ENCODE assay signal across 10 mouse cellular contexts in the genomic region with DNA sequence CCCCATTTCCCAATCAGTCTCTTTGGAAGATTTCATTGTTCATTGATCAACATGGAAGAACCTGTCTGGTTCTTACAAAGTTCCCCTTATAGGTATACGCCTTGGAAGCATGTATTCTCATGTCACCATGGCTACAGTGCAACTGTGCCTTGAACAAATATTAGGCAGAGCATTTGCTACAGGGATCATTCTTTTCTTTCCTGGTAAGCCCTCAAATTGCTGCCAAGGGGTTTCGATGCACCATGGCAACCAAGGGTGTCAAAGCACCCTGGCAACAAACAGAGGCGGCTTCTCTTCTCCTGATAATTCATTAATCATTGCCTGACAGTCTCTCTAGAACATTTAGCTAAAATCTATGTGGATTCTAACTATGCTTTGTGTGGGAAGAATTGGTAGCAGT. TPM values are rescaled to one million over a fixed set of nuclear protein-coding genes. Genes with fewer than 3 reads are reported as not detected.
DNase-seq lines count a peak whose midpoint lies in the region; ATAC-seq and TF ChIP-seq lines count a peak whose summit lies in the region.
"Had no signal": no experiment of that assay in that cellular context is flagged by ENCODE, and none has a peak within 500 bp of the region (broad histone marks: within the 10 kb centered on the region; RNA-seq: fewer than 3 reads in every experiment).

No protein-coding gene starts in this region.

- H3K4me3 ChIP-seq in lung, embryonic 14.5 days (ENCODE audit: low read depth, low read length), result no peak overlapping the region
- no peak overlapping the region for H3K4me3 ChIP-seq in lung, adult 2 months (replicated peaks; ENCODE audit: extremely low read depth, low read depth, low read length)
- H3K4me3 ChIP-seq in hindbrain, embryonic 13.5 days, result no peak overlapping the region
- H3K4me3 ChIP-seq in midbrain, embryonic 11.5 days (ENCODE audit: low read depth, low read length), result no peak overlapping the region
- H3K4me3 ChIP-seq in stomach, embryonic 16.5 days (replicated peaks; ENCODE audit: low read length), result no peak overlapping the region
- no peak overlapping the region for H3K4me3 ChIP-seq in heart, embryonic 11.5 days (ENCODE audit: low read depth, low read length)
- H3K4me3 ChIP-seq: limb, embryonic 15.5 days had no signal

- H3K9ac ChIP-seq in lung, embryonic 14.5 days, result no peak overlapping the region
- no peak overlapping the region for H3K9ac ChIP-seq in hindbrain, embryonic 13.5 days
- H3K9ac ChIP-seq in midbrain, embryonic 11.5 days (ENCODE audit: low read length), result no peak overlapping the region
- no peak overlapping the region for H3K9ac ChIP-seq in stomach, embryonic 16.5 days (ENCODE audit: low read length)
- H3K9ac ChIP-seq in heart, embryonic 11.5 days (ENCODE audit: low read depth, low read length), result no peak overlapping the region
- H3K9ac ChIP-seq: limb, embryonic 15.5 days had no signal

- H3K36me3 ChIP-seq in lung, embryonic 14.5 days (ENCODE audit: insufficient read depth), result no peaks in the 10 kb centered on the region
- H3K36me3 ChIP-seq in hindbrain, embryonic 13.5 days, result no peaks in the 10 kb centered on the region
- H3K36me3 ChIP-seq in midbrain, embryonic 11.5 days (ENCODE audit: control insufficient read depth, insufficient read depth, low read length), result no peaks in the 10 kb centered on the region
- H3K36me3 ChIP-seq in stomach, embryonic 16.5 days (ENCODE audit: control insufficient read depth, insufficient read depth, low read length), result no peaks in the 10 kb centered on the region
- H3K36me3 ChIP-seq in heart, embryonic 11.5 days (ENCODE audit: control insufficient read depth, insufficient read depth, low read length), result no peaks in the 10 kb centered on the region
- H3K36me3 ChIP-seq: limb, embryonic 15.5 days had no signal

- no peak for TF ChIP-seq POLR2A in lung, adult 2 months (IDR thresholded peaks at IDR 0.05; ENCODE audit: borderline replicate concordance, extremely low read depth, low read depth, low read length)

- no peaks in the 10 kb centered on the region for H3K27me3 ChIP-seq in lung, embryonic 14.5 days (ENCODE audit: insufficient read depth, low read length)
- H3K27me3 ChIP-seq in hindbrain, embryonic 13.5 days, result peaks cover 8% of the 10 kb centered on the region; the same call in 1 of the 2 replicates
- H3K27me3 ChIP-seq in midbrain, embryonic 11.5 days (ENCODE audit: control insufficient read depth, insufficient read depth, low read length), result peaks cover 43% of the 10 kb centered on the region
- H3K27me3 ChIP-seq in stomach, embryonic 16.5 days (ENCODE audit: control insufficient read depth, insufficient read depth, low read length), result no peaks in the 10 kb centered on the region
- no peaks in the 10 kb centered on the region for H3K27me3 ChIP-seq in heart, embryonic 11.5 days (ENCODE audit: control insufficient read depth, insufficient read depth, low read length)
- H3K27me3 ChIP-seq: limb, embryonic 15.5 days had no signal

- no peak overlapping the region for H3K27ac ChIP-seq in lung, embryonic 14.5 days (ENCODE audit: low read depth)
- peak overlapping the region; percentile 36; the same call in 1 of the 2 replicates for H3K27ac ChIP-seq in hindbrain, embryonic 13.5 days
- no peak overlapping the region; the same call in 1 of the 2 replicates for H3K27ac ChIP-seq in midbrain, embryonic 11.5 days (ENCODE audit: low read depth, low read length)
- H3K27ac ChIP-seq in stomach, embryonic 16.5 days (ENCODE audit: low read length), result no peak overlapping the region
- H3K27ac ChIP-seq in heart, embryonic 11.5 days (ENCODE audit: low read depth, low read length), result no peak overlapping the region
- H3K27ac ChIP-seq: limb, embryonic 15.5 days had no signal

- TF ChIP-seq CTCF in lung, embryonic 14.5 days (IDR thresholded peaks at IDR 0.05; ENCODE audit: low read depth), result no peak
- TF ChIP-seq CTCF in lung, adult 2 months (IDR thresholded peaks at IDR 0.05; ENCODE audit: insufficient read depth, low read length), result no peak

- peak; percentile 12 for DNase-seq in lung, embryonic 14.5 days
- DNase-seq in lung, adult 2 months, result no peak
- peak; percentile 95 for DNase-seq in midbrain, embryonic 11.5 days (ENCODE audit: low spot score, missing footprints)
- DNase-seq in spleen, postnatal 10 days (ENCODE audit: low spot score in 2 of 2), result no peak
- no peak for DNase-seq in thymus, postnatal 25 days
- DNase-seq: adrenal gland, postnatal 25 days had no signal

- no peaks in the 10 kb centered on the region for H3K4me1 ChIP-seq in lung, embryonic 14.5 days (ENCODE audit: insufficient read depth)
- H3K4me1 ChIP-seq in lung, adult 2 months (ENCODE audit: control insufficient read depth, insufficient read depth, low read length), result no peaks in the 10 kb centered on the region
- H3K4me1 ChIP-seq in hindbrain, embryonic 13.5 days (replicated peaks), result peaks cover 5% of the 10 kb centered on the region
- H3K4me1 ChIP-seq in midbrain, embryonic 11.5 days (ENCODE audit: control insufficient read depth, insufficient read depth, low read length), result peaks cover 5% of the 10 kb centered on the region; the same call in 1 of the 2 replicates
- H3K4me1 ChIP-seq in stomach, embryonic 16.5 days (ENCODE audit: control insufficient read depth, insufficient read depth, low read length), result peaks cover 2% of the 10 kb centered on the region; the same call in 1 of the 2 replicates
- H3K4me1 ChIP-seq in heart, embryonic 11.5 days (ENCODE audit: control insufficient read depth, insufficient read depth, low read length), result no peaks in the 10 kb centered on the region
- H3K4me1 ChIP-seq: limb, embryonic 15.5 days had no signal

- WGBS in lung, embryonic 14.5 days, result 38% methylated on average over 3 of the region's 3 CpGs
- 36% methylated on average over 3 of the region's 3 CpGs for WGBS in lung, adult 2 months
- 7% methylated on average over 3 of the region's 3 CpGs for WGBS in hindbrain, embryonic 13.5 days
- 9% methylated on average over 3 of the region's 3 CpGs for WGBS in midbrain, embryonic 11.5 days
- 32% methylated on average over 3 of the region's 3 CpGs for WGBS in stomach, embryonic 16.5 days
- WGBS in heart, embryonic 11.5 days (ENCODE audit: insufficient replicate concordance), result 48% methylated on average over 3 of the region's 3 CpGs

- ATAC-seq in lung, embryonic 14.5 days (ENCODE audit: insufficient read depth), result no peak
- peak; percentile 89 for ATAC-seq in hindbrain, embryonic 13.5 days (ENCODE audit: low FRiP score)
- ATAC-seq in midbrain, embryonic 11.5 days (ENCODE audit: low FRiP score), result peak; percentile 94
- ATAC-seq in stomach, embryonic 16.5 days (ENCODE audit: insufficient read depth, low FRiP score), result peak; percentile 56; the same call in 1 of the 2 replicates
- no peak for ATAC-seq in heart, embryonic 11.5 days (replicated peaks; ENCODE audit: insufficient number of reproducible peaks, low FRiP score, low TSS enrichment)

- no peaks in the 10 kb centered on the region for H3K9me3 ChIP-seq in lung, embryonic 14.5 days (ENCODE audit: low read depth, low read length)
- no peaks in the 10 kb centered on the region for H3K9me3 ChIP-seq in hindbrain, embryonic 13.5 days
- no peaks in the 10 kb centered on the region for H3K9me3 ChIP-seq in midbrain, embryonic 11.5 days (ENCODE audit: control insufficient read depth, low read length)
- H3K9me3 ChIP-seq in stomach, embryonic 16.5 days (replicated peaks; ENCODE audit: control insufficient read depth, low read length), result no peaks in the 10 kb centered on the region
- no peaks in the 10 kb centered on the region for H3K9me3 ChIP-seq in heart, embryonic 11.5 days (replicated peaks; ENCODE audit: control insufficient read depth, low read length)
- H3K9me3 ChIP-seq: limb, embryonic 15.5 days had no signal

- H3K4me2 ChIP-seq in lung, embryonic 14.5 days, result no peak overlapping the region
- no peak overlapping the region for H3K4me2 ChIP-seq in hindbrain, embryonic 13.5 days
- H3K4me2 ChIP-seq in midbrain, embryonic 11.5 days, result no peak overlapping the region; the same call in 1 of the 2 replicates
- H3K4me2 ChIP-seq in stomach, embryonic 16.5 days (ENCODE audit: low read depth, low read length), result no peak overlapping the region
- no peak overlapping the region for H3K4me2 ChIP-seq in heart, embryonic 11.5 days
- H3K4me2 ChIP-seq: limb, embryonic 15.5 days had no signal

RNA-seq across cellular contexts. Expression of a gene that starts 28.3 kb away (rescaled TPM):
- 15.2 and 18.6 TPM in 2 replicates for polyA plus RNA-seq in lung, embryonic 14.5 days (2014; fragmentation: Nextera tagmentation; extraction: Ambion mirVana)
- polyA plus RNA-seq in lung, adult 2 months (2012; rRNA removed), result 167 and 190 TPM in 2 replicates
- 22.6 and 23.2 TPM in 2 replicates for polyA plus RNA-seq in hindbrain, embryonic 13.5 days (2015; fragmentation: Nextera tagmentation; extraction: Ambion mirVana)
- 10.1 and 11.8 TPM in 2 replicates for polyA plus RNA-seq in midbrain, embryonic 11.5 days (2014; fragmentation: Nextera tagmentation; extraction: Ambion mirVana)
- polyA plus RNA-seq in stomach, embryonic 16.5 days (2015; fragmentation: Nextera tagmentation; extraction: Ambion mirVana), result 43.8 and 50.4 TPM in 2 replicates
- 18.5 and 19.4 TPM in 2 replicates for polyA plus RNA-seq in heart, embryonic 11.5 days (2014; fragmentation: Nextera tagmentation; extraction: Ambion mirVana)

RNA-seq across cellular contexts. Expression of a gene that starts 37.8 kb away (rescaled TPM):
- polyA plus RNA-seq in lung, embryonic 14.5 days (2014; fragmentation: Nextera tagmentation; extraction: Ambion mirVana), result 9.2 and 9.8 TPM in 2 replicates
- 0.26 TPM in 1 of 2 replicates, not detected in the other for polyA plus RNA-seq in lung, adult 2 months (2012; rRNA removed)
- polyA plus RNA-seq in hindbrain, embryonic 13.5 days (2015; fragmentation: Nextera tagmentation; extraction: Ambion mirVana), result 2,194 and 2,515 TPM in 2 replicates
- 1,096 and 1,115 TPM in 2 replicates for polyA plus RNA-seq in midbrain, embryonic 11.5 days (2014; fragmentation: Nextera tagmentation; extraction: Ambion mirVana)
- polyA plus RNA-seq in stomach, embryonic 16.5 days (2015; fragmentation: Nextera tagmentation; extraction: Ambion mirVana), result 50.6 and 52.9 TPM in 2 replicates
- 2.4 and 3.9 TPM in 2 replicates for polyA plus RNA-seq in heart, embryonic 11.5 days (2014; fragmentation: Nextera tagmentation; extraction: Ambion mirVana)

Comparison
In these comparisons a context has a peak if more than half of its experiments do, and no peak if none do; other contexts are left out.
1. DNase-seq: peak in lung, embryonic 14.5 days (single experiment) and midbrain, embryonic 11.5 days (single experiment); none in lung, adult 2 months (single experiment), spleen, postnatal 10 days (0 of 2) and thymus, postnatal 25 days (single experiment).
2. ATAC-seq: peak in hindbrain, embryonic 13.5 days (single experiment), midbrain, embryonic 11.5 days (single experiment) and stomach, embryonic 16.5 days (single experiment); none in lung, embryonic 14.5 days (single experiment) and heart, embryonic 11.5 days (single experiment).
3. RNA of a gene that starts 37.8 kb away (polyA plus RNA-seq): 2,194 to 2,515 TPM in hindbrain, embryonic 13.5 days and 1,096 to 1,115 TPM in midbrain, embryonic 11.5 days; 50.6 to 52.9 TPM in stomach, embryonic 16.5 days, 9.2 to 9.8 TPM in lung, embryonic 14.5 days, 2.4 to 3.9 TPM in heart, embryonic 11.5 days and 0.26 TPM in lung, adult 2 months; every median in the first group is over 10 times any median in the second.